Mouse (Mus musculus) hindbrain, postnatal 0 days (tissue): Measurements from ENCODE around the gene Dnah5. TPM values are rescaled to one million over a fixed set of nuclear protein-coding genes. Genes with fewer than 3 reads are reported as not detected.

Experiments used
- ATAC-seq: fragments of 200-750 bp; cut with Nextera tagmentation; 2 replicates; pipeline ENCODE4 v1.8.0; 2017; ENCODE audit warnings: mild to moderate bottlenecking, moderate TSS enrichment, moderate library complexity
- DNase-seq: peaks from one replicate; pipeline ENCODE4 v3.0.0-alpha.2; 2015; ENCODE audit warnings: low spot score
- H3K27ac ChIP-seq: fragments of 300-500 bp; sonication (generic); 2 replicates; pipeline ENCODE4 v1.5.1; 2014; ENCODE audit warnings: mild to moderate bottlenecking
- H3K27me3 ChIP-seq: fragments of 300-500 bp; sonication (generic); 2 replicates; pipeline ENCODE4 v1.6.1; 2014; ENCODE audit warnings: low read length, mixed read lengths; ENCODE audit not compliant: insufficient read depth
- H3K36me3 ChIP-seq: fragments of 300-500 bp; sonication (generic); 2 replicates; pipeline ENCODE4 v1.6.1; 2014; ENCODE audit warnings: low read length, mixed read lengths; ENCODE audit not compliant: insufficient read depth
- H3K4me1 ChIP-seq: fragments of 300-500 bp; sonication (generic); 2 replicates; pipeline ENCODE4 v1.6.1; 2014; ENCODE audit warnings: antibody characterized with exemption, low read length, mixed read lengths; ENCODE audit not compliant: insufficient read depth
- H3K4me2 ChIP-seq: fragments of 300-500 bp; sonication (generic); 2 replicates; pipeline ENCODE4 v1.6.1; 2014; ENCODE audit warnings: low read depth, mild to moderate bottlenecking, low read length, moderate library complexity, mixed read lengths
- H3K4me3 ChIP-seq: fragments of 300-500 bp; sonication (generic); 2 replicates; pipeline ENCODE4 v1.5.1; 2014; ENCODE audit warnings: low read length
- H3K9ac ChIP-seq: fragments of 300-500 bp; sonication (generic); replicated peaks from 2 replicates; pipeline ENCODE4 v1.6.1; 2014; ENCODE audit warnings: mild to moderate bottlenecking, low read length, moderate library complexity, mixed read lengths
- H3K9me3 ChIP-seq: fragments of 300-500 bp; sonication (generic); 2 replicates; pipeline ENCODE4 v1.6.1; 2016; ENCODE audit warnings: low read length, mixed read lengths
- CTCF ChIP-seq: IDR thresholded peaks from 2 replicates; pipeline ENCODE4 v1.5.1; 2016; ENCODE audit warnings: antibody characterized with exemption, control low read depth, low read depth
- WGBS: fragments of 180-500 bp; shearing (Covaris S2); extraction: QIAGEN DNeasy Blood & Tissue Kit; methylation state at CpG from one replicate; pipeline ENCODE4 v1.1.7; 2014; 5-methylcytosine and 5-hydroxymethylcytosine counted together
- polyA plus RNA-seq: library from polyadenylated mRNA; unstranded; fragments of >200 nt; fragmentation: Nextera tagmentation; extraction: Ambion mirVana; gene quantifications from 2 replicates; pipeline ENCODE4 v1.2.1, GENCODE M21; 2015
- total RNA-seq: library from RNA; depleted of rRNA; stranded (reverse); fragments of >200 nt; gene quantifications from 2 replicates; pipeline ENCODE4 v1.2.3, GENCODE M21; 2014

Gene Dnah5
- total and polyA plus RNA-seq, 2 experiments from 2014 or later: 0.11 to 0.58 TPM

DNA sequence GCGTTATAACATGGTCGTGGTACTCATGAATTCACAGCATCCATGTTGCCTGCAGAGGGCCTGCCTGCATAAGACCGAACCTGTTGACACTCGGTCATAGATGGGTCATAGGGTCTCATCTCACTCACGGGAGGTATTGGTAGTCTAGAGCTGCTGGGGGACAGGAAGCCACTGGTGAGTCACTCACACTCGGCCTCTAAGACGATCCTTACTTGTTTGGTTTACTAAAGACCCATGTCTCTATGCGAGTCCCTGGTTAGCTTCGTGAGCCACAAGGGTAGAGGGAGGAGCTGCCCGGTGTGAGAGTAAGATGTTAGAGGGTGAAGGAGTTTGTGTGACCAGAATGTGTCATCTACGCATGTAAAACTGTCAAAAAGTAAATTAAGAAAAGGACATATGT is 24.6 kb upstream of the Dnah5 start:
- 90% methylated on average over 11 of the region's 11 CpGs for WGBS

DNA sequence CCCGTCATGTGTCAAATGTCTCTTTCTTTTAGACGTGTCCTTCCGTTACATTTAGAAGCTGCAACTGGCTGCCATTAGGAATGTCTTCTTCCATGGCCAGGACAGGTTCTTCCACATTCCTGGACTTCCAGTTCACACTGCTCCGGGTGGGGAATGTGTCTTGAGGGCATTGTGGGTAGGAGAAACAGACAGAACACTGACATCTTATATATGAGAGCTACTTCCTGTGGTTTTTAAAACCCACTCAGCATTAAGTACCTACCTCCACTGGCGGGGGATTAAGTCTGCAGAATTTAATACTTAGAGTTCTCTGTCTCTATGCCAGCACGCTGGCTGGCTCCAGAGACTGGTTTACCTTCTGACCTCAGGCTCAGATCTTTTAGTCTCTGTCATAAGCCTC is 24.0 kb upstream of the Dnah5 start:
- H3K4me2 ChIP-seq: no peak overlapping the region
- H3K27me3 ChIP-seq: no peaks in the 10 kb centered on the region
- no peaks in the 10 kb centered on the region for H3K36me3 ChIP-seq
- no peaks in the 10 kb centered on the region for H3K4me1 ChIP-seq
- no peaks in the 10 kb centered on the region for H3K9me3 ChIP-seq
- ATAC-seq (no peak), DNase-seq (no peak)
- no peak overlapping the region for H3K9ac ChIP-seq
- no peak overlapping the region for H3K27ac ChIP-seq
- WGBS: 81% methylated on average over 6 of the region's 6 CpGs
- no peak overlapping the region for H3K4me3 ChIP-seq
- TF ChIP-seq CTCF: no peak

More for the DNA sequence above, 24.6 kb upstream of the Dnah5 start:
- Histone ChIP-seq H3K9me3 (no peaks in the 10 kb centered on the region), H3K4me3 (no peak overlapping the region), H3K4me1 (no peaks in the 10 kb centered on the region), H3K9ac (no peak overlapping the region), H3K36me3 (no peaks in the 10 kb centered on the region), H3K27me3 (no peaks in the 10 kb centered on the region), H3K27ac (no peak overlapping the region), H3K4me2 (no peak overlapping the region)
- DNase-seq: no peak
- no peak for TF ChIP-seq CTCF
- ATAC-seq: no peak

- Histone ChIP-seq H3K4me2 (peak overlapping the region; percentile 71), H3K27me3 (no peaks in the 10 kb centered on the region), H3K36me3 (no peaks in the 10 kb centered on the region), H3K4me3 (peak overlapping the region; percentile 36), H3K9me3 (no peaks in the 10 kb centered on the region), H3K27ac (no peak overlapping the region), H3K4me1 (no peaks in the 10 kb centered on the region), H3K9ac (peak overlapping the region; percentile 30; the same call in 1 of the 2 replicates)
- DNase-seq: peak; percentile 91
- TF ChIP-seq CTCF: peak; percentile 92
- peak; percentile 85 for ATAC-seq
- 14% methylated on average over 10 of the region's 10 CpGs for WGBS
Measured at GRCm38 (mm10) chr15:28181862-28182261, 21.7 kb upstream of the Dnah5 start.

DNA sequence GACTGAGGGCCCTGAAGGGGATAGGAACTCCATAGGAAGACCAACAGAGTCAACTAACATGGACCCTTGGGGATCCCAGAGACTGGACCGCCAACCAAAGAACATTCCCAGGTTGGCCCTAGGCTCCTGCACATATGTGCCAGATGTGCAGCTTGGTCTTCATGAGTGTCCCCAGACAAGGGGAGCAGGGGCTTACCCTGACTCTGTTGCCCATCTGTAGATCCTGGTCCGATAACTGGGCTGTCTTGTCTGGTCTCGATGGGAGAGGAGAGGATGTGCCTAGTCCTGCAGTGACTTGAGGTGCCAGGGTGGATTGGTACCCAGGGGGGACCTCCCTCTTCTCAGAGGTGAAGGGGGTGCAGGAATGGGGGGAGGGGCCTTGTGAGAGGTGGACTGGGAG is 21.0 kb upstream of the Dnah5 start:
- 0 out of 2 replicates have a peak, but pooled peaks have one; percentile 25 for ATAC-seq
- no peaks in the 10 kb centered on the region for H3K4me1 ChIP-seq
- WGBS: 63% methylated on average over 3 of the region's 3 CpGs

DNA sequence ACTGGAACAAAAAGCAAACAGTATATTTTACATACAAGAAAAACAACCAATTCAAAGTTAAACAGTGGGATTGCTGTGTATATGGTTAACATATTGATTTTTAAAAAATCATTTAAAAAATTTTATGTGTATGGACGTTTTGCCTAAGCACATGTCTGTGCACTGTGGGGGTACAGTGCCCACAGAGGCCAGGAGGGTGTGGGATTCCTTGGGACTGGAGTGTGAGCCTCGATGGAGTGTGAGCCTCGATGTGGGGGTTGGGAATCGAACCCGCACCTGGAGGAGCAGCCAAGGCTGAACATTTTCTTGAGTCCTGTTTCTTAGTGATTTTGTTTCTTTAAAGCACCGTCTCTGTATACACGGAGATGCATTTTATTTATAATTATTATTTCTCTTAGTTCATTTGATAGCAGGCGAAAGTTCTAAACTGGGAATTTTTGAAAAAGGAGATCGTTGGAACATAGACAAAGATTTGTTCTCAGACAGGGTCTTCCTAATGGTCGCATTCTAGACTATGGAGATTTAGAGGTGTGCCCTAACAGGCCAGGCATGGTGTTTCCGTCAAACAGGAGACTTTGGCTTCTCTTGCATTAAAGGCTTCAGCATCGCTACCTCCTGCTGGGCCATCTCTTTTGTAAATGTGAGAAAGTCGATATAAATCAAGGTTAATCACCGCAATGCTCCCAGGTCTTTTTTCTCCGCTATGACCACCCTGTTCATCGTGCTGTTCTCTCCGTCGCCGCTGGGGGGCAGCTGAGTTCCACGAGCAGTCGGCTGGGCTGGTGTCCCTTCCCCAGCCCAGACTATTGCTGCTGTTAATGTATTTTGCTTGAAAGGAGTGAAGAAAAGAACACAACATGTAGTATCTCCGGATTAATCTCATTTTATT is 15.8 kb upstream of the Dnah5 start:
- WGBS: 24% methylated on average over 22 of the region's 22 CpGs
- peak; percentile 82 for ATAC-seq
- no peak overlapping the region for H3K27ac ChIP-seq

More for the DNA sequence above, 21.0 kb upstream of the Dnah5 start:
- no peaks in the 10 kb centered on the region for H3K9me3 ChIP-seq
- H3K4me3 ChIP-seq: no peak overlapping the region
- H3K36me3 ChIP-seq: no peaks in the 10 kb centered on the region
- no peaks in the 10 kb centered on the region for H3K27me3 ChIP-seq
- no peak overlapping the region for H3K9ac ChIP-seq
- no peak for TF ChIP-seq CTCF
- no peak overlapping the region for H3K27ac ChIP-seq
- no peak for DNase-seq
- no peak overlapping the region for H3K4me2 ChIP-seq

DNA sequence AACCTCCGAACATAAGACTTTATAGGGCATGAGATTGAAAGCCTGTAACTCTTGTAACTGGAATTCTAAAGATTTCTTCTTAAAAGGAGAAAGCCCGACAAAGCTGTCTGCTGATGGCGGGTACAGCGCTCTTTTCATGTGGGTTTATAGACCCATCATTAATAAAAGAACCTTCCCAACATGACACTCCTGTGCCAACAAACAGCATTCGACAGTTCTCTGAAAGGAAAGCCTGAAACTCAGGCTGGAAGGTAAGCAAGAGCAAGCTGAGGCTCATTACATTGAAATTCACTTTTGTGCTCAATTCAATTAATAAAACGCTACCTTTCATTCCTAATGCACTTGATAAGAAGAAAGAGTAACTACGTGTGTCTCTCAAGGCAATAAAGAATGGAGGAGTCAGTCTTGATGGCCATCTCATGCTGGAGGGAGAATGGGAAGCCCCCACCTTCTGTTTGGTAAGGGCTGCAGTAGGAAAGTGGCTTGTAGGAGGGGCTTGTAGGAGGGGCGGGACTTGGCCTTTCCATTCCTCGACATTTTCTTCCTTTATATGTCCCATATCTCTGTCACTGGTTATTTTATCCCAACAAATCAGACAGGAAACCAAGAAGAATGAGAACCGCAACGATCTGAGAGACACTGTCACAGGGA is 15.1 kb upstream of the Dnah5 start:
- H3K4me3 ChIP-seq: peak overlapping the region; percentile 4; the same call in 1 of the 2 replicates
- H3K36me3 ChIP-seq: no peaks in the 10 kb centered on the region
- no peak for DNase-seq
- peak; percentile 39; the same call in 1 of the 2 replicates for ATAC-seq
- no peaks in the 10 kb centered on the region for H3K27me3 ChIP-seq
- H3K27ac ChIP-seq: no peak overlapping the region
- no peak for TF ChIP-seq CTCF
- H3K9me3 ChIP-seq: no peaks in the 10 kb centered on the region
- WGBS: 64% methylated on average over 11 of the region's 11 CpGs
- peak overlapping the region; percentile 44; the same call in 1 of the 2 replicates for H3K4me2 ChIP-seq
- H3K4me1 ChIP-seq: no peaks in the 10 kb centered on the region
- no peak overlapping the region for H3K9ac ChIP-seq

More for the DNA sequence above, 15.8 kb upstream of the Dnah5 start:
- Histone ChIP-seq H3K36me3 (no peaks in the 10 kb centered on the region), H3K9ac (no peak overlapping the region), H3K27me3 (no peaks in the 10 kb centered on the region), H3K9me3 (no peaks in the 10 kb centered on the region), H3K4me1 (no peaks in the 10 kb centered on the region), H3K4me3 (peak overlapping the region; percentile 4; the same call in 1 of the 2 replicates), H3K4me2 (peak overlapping the region; percentile 44)
- peak; percentile 94 for TF ChIP-seq CTCF
- peak; percentile 86 for DNase-seq
